Mouse (Mus musculus): ENCODE measurements around the gene Arhgef28. TPM values are rescaled to one million over a fixed set of nuclear protein-coding genes. Genes with fewer than 3 reads are reported as not detected.

The Arhgef28 gene
- not detected for total RNA-seq (2023)

DNA sequence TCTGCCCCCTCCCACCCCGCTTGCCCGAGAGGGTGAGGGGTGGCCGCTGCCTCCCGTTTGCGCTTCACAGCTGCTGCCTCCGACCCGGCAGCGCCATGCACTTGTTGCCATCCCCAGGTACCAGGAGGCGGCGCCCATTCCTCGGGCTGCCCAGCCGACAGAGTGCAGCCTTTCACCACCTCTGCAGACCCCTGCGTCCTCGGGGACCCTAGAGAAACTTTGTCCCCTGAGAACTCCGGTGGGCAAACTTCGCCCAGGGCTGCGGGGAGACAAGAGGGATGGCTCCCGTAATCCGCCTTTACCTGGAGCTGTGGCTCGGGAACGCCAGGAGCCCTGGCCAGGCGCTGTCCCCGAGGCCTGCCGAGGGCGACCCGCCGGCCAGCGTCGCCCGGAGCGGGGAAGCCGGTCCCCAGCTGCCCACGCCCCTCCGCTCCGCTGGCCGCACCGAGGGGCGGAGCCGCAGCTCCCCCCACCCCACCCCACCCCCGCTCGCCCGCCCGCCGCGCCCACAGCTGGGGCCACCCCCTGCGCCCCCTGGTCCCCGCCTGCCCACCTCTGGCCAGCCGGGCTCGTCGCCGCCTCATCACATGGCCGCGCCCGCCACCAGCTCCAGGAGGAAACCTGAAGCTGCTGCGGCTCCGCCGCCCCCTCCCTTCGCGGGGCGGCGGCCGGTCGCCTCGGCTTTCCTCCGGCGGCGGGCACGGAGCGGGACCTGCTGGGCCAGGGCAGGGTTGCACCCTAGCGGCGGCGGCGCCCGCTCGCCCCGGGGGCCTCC lies at the start of gene Arhgef28:
Gene Arhgef28, minus strand, starts transcription at position 669 of the 775 bp plus-strand sequence.

Other genes with a start within 250 kb of the Arhgef28 start
- gene Utp15, start 56.6 kb upstream of the Arhgef28 start, total RNA-seq (2023), result 10 to 100 TPM; 64.7 to 67.0 TPM
- 10 to 100 TPM; 37.0 to 38.5 TPM for gene Ankra2, start 56.6 kb upstream of the Arhgef28 start, total RNA-seq (2023)
- not detected for gene Gm21976, start 73.4 kb upstream of the Arhgef28 start, total RNA-seq (2023)
- gene Btf3, start 110.6 kb upstream of the Arhgef28 start, total RNA-seq (2023), result 100 to 1,000 TPM; 401 to 408 TPM
- under 1 TPM; 0.09 to 0.18 TPM for gene Foxd1, start 147.8 kb upstream of the Arhgef28 start, total RNA-seq (2023)